Mouse (Mus musculus): ENCODE data around the gene Nectin4.

DNA sequence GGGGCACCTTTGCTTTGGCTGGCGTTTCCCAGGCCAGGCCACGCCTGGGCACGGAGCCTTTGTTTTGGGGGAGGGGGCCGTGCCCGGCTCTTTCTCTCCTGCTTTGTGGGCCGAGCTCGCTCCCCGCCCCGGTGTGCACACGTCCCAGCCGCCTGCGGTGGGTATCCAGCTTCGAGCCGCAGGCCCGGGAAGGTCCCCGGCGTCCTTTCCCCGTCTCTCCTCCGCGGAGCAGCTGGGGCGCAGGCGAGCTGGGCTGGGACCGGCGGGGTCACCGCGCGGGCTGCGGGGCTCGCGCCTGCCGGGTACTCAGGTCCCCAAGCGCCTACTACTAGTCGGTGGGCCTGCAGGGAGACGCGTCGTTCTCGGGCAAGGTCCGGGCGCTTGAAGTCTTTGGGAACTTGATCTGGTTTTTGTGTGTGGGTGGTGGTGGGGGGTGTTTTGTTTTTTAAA is 41.6 kb downstream of the Nectin4 start:
- TF ChIP-seq CTCF (IDR thresholded peaks at IDR 0.05; ENCODE audit: extremely low read depth, insufficient read length, insufficient replicate concordance, low read depth, low read length), result no peak
- TF ChIP-seq POLR2A (IDR thresholded peaks at IDR 0.05; ENCODE audit: low read depth, low read length), result no peak
